Mouse (Mus musculus) MEL (cell line): Measurements from ENCODE around the gene 1700020D05Rik. TPM values are rescaled to one million over a fixed set of nuclear protein-coding genes. Genes with fewer than 3 reads are reported as not detected.

Experiments used
- DNase-seq: peaks from one replicate; pipeline ENCODE4 v3.0.0; 2011; ENCODE audit warnings: low read depth, low spot score
- H3K27ac ChIP-seq: 2 replicates; pipeline ENCODE4 v1.5.1; 2012; ENCODE audit warnings: low read depth, mild to moderate bottlenecking, control low read depth, low read length, moderate library complexity; ENCODE audit not compliant: control insufficient read depth
- H3K27me3 ChIP-seq, 2 experiments: fragments of 150-350 bp in 1 of 2; sonication (generic) in 1 of 2; 2 replicates each; pipeline ENCODE4 v1.6.1; 2012; ENCODE audit warnings: low read length in 2 of 2, mild to moderate bottlenecking in 2 of 2, improper control_type of control experiment in 1 of 2, moderate library complexity in 1 of 2; ENCODE audit not compliant: insufficient read depth in 2 of 2, control insufficient read depth in 1 of 2
- H3K36me3 ChIP-seq, 2 experiments: 2 replicates each; pipeline ENCODE4 v1.6.1; 2012 to 2014; ENCODE audit warnings: low read length in 2 of 2, improper control_type of control experiment in 1 of 2, inconsistent platforms in 1 of 2, mild to moderate bottlenecking in 1 of 2; ENCODE audit not compliant: insufficient read depth in 2 of 2, control insufficient read depth in 1 of 2
- H3K4me1 ChIP-seq, 2 experiments: fragments of 150-350 bp in 1 of 2; sonication (generic) in 1 of 2; 2 replicates each; pipeline ENCODE4 v1.6.1; 2012; ENCODE audit warnings: low read length in 2 of 2, improper control_type of control experiment in 1 of 2, mild to moderate bottlenecking in 1 of 2; ENCODE audit not compliant: insufficient read depth in 2 of 2, control insufficient read depth in 1 of 2
- H3K4me3 ChIP-seq, 2 experiments: fragments of 150-350 bp in 1 of 2; sonication (generic) in 1 of 2; 2 replicates each; pipeline ENCODE4 v1.5.1; 2012; ENCODE audit warnings: low read depth in 2 of 2, low read length in 2 of 2, mild to moderate bottlenecking in 2 of 2, moderate library complexity in 2 of 2, control low read depth in 1 of 2, improper control_type of control experiment in 1 of 2; ENCODE audit not compliant: control insufficient read depth in 1 of 2, insufficient read depth in 1 of 2
- H3K79me2 ChIP-seq: 2 replicates; pipeline ENCODE4 v1.6.1; 2012; ENCODE audit warnings: mild to moderate bottlenecking, low read length, moderate library complexity; ENCODE audit not compliant: control insufficient read depth, poor library complexity, insufficient read depth
- H3K9ac ChIP-seq: 2 replicates; pipeline ENCODE4 v1.6.1; 2012; ENCODE audit warnings: low read depth, mild to moderate bottlenecking, control low read depth, low read length, moderate library complexity; ENCODE audit not compliant: control insufficient read depth, poor library complexity, severe bottlenecking
- H3K9me3 ChIP-seq: fragments of 150-350 bp; sonication (generic); replicated peaks from 2 replicates; pipeline ENCODE4 v1.6.1; 2012; ENCODE audit warnings: mild to moderate bottlenecking, low read length, improper control_type of control experiment, moderate library complexity; ENCODE audit not compliant: insufficient read depth
- CHD2 ChIP-seq: IDR thresholded peaks from 2 replicates; pipeline ENCODE4 v1.6.1; 2011; ENCODE audit warnings: low read length, improper control_type of control experiment
- ELF1 ChIP-seq: IDR thresholded peaks from 2 replicates; pipeline ENCODE4 v1.6.1; 2014; ENCODE audit warnings: low read depth, mild to moderate bottlenecking, inconsistent platforms, low read length, improper control_type of control experiment, moderate library complexity
- GATA1 ChIP-seq: IDR thresholded peaks from 2 replicates; pipeline ENCODE4 v1.6.1; 2011; ENCODE audit warnings: low read depth, low read length, improper control_type of control experiment
- HCFC1 ChIP-seq: IDR thresholded peaks from 2 replicates; pipeline ENCODE4 v1.6.1; 2012; ENCODE audit warnings: low read depth, mild to moderate bottlenecking, inconsistent platforms, low read length, improper control_type of control experiment, moderate library complexity
- KAT2A ChIP-seq: conservative IDR thresholded peaks from 2 replicates; pipeline ENCODE4 v1.6.1; 2012; ENCODE audit warnings: low read depth, low read length, improper control_type of control experiment, inconsistent platforms
- MAFK ChIP-seq: IDR thresholded peaks from 2 replicates; pipeline ENCODE4 v1.6.1; 2011; ENCODE audit warnings: low read depth, mild to moderate bottlenecking, low read length, improper control_type of control experiment, borderline replicate concordance
- MAX ChIP-seq: IDR thresholded peaks from 2 replicates; pipeline ENCODE4 v1.6.1; 2011; ENCODE audit warnings: low read length, improper control_type of control experiment
- MAZ ChIP-seq: IDR thresholded peaks from 2 replicates; pipeline ENCODE4 v1.6.1; 2012; ENCODE audit warnings: low read depth, mild to moderate bottlenecking, inconsistent platforms, low read length, improper control_type of control experiment
- MXI1 ChIP-seq: IDR thresholded peaks from 2 replicates; pipeline ENCODE4 v1.6.1; 2011; ENCODE audit warnings: mild to moderate bottlenecking, low read depth, low read length, improper control_type of control experiment
- MYB ChIP-seq: IDR thresholded peaks from 2 replicates; pipeline ENCODE4 v1.6.1; 2011; ENCODE audit warnings: mild to moderate bottlenecking, low read depth, low read length, improper control_type of control experiment
- MYC ChIP-seq: IDR thresholded peaks from 2 replicates; pipeline ENCODE4 v1.6.1; 2011; ENCODE audit warnings: low read depth, mild to moderate bottlenecking, low read length, improper control_type of control experiment, moderate library complexity
- NELFE ChIP-seq: IDR thresholded peaks from 2 replicates; pipeline ENCODE4 v1.6.1; 2011; ENCODE audit warnings: low read depth, low read length, improper control_type of control experiment
- POLR2A ChIP-seq, 2 experiments: IDR thresholded peaks; 2 replicates each; pipeline ENCODE4 v1.6.1; 2011 to 2012; ENCODE audit warnings: low read length in 2 of 2, mild to moderate bottlenecking in 2 of 2, control low read depth in 1 of 2, improper control_type of control experiment in 1 of 2, low read depth in 1 of 2, moderate library complexity in 1 of 2; ENCODE audit not compliant: control insufficient read depth in 1 of 2, insufficient read depth in 1 of 2, poor library complexity in 1 of 2
- POLR2AphosphoS2 ChIP-seq: IDR thresholded peaks from 2 replicates; pipeline ENCODE4 v1.6.1; 2011; ENCODE audit warnings: low read length, improper control_type of control experiment
- POLR2AphosphoS5 ChIP-seq: IDR thresholded peaks from 2 replicates; pipeline ENCODE4 v1.6.1; 2012; ENCODE audit warnings: low read depth, borderline replicate concordance, mild to moderate bottlenecking, inconsistent platforms, low read length, moderate library complexity, mixed read lengths
- SIN3A ChIP-seq: IDR thresholded peaks from 2 replicates; pipeline ENCODE4 v1.6.1; 2012; ENCODE audit warnings: low read length, improper control_type of control experiment, inconsistent platforms
- TAL1 ChIP-seq: IDR thresholded peaks from 2 replicates; pipeline ENCODE4 v1.6.1; 2012; ENCODE audit warnings: mild to moderate bottlenecking, inconsistent platforms, low read length, moderate library complexity, mixed read lengths
- TBP ChIP-seq: IDR thresholded peaks from 2 replicates; pipeline ENCODE4 v1.8.0; 2011; ENCODE audit warnings: low read depth, low read length, improper control_type of control experiment
- TCF12 ChIP-seq: IDR thresholded peaks from 2 replicates; pipeline ENCODE4 v1.6.1; 2014; ENCODE audit warnings: low read depth, mild to moderate bottlenecking, inconsistent platforms, low read length, improper control_type of control experiment, moderate library complexity
- UBTF ChIP-seq: IDR thresholded peaks from 2 replicates; pipeline ENCODE4 v1.6.1; 2012; ENCODE audit warnings: low read depth, mild to moderate bottlenecking, inconsistent platforms, low read length, improper control_type of control experiment, moderate library complexity, borderline replicate concordance; ENCODE audit not compliant: insufficient read depth
- USF1 ChIP-seq: IDR thresholded peaks from 2 replicates; pipeline ENCODE4 v1.6.1; 2014; ENCODE audit warnings: low read depth, mild to moderate bottlenecking, inconsistent platforms, low read length, improper control_type of control experiment, moderate library complexity
- USF2 ChIP-seq, 2 experiments: IDR thresholded peaks; 2 replicates each; pipeline ENCODE4 v1.6.1; 2011 to 2012; ENCODE audit warnings: improper control_type of control experiment in 2 of 2, low read length in 2 of 2, borderline replicate concordance in 1 of 2, inconsistent platforms in 1 of 2, low read depth in 1 of 2, mild to moderate bottlenecking in 1 of 2; ENCODE audit not compliant: insufficient read depth in 1 of 2
- ZMIZ1 ChIP-seq: IDR thresholded peaks from 2 replicates; pipeline ENCODE4 v1.6.1; 2012; ENCODE audit warnings: low read depth, mild to moderate bottlenecking, inconsistent platforms, low read length, improper control_type of control experiment, moderate library complexity
- polyA plus RNA-seq, 2 experiments: library from polyadenylated mRNA; stranded (reverse) in 1 of 2; unstranded in 1 of 2; fragments of >175 nt in 1 of 2; fragments of >200 nt in 1 of 2; gene quantifications; 2 replicates each; pipeline versions ENCODE4 v1.2.1 to v1.2.4; 2012; ENCODE audit warnings: low replicate concordance in 2 of 2, low read depth in 1 of 2; ENCODE audit not compliant: insufficient read length in 2 of 2, insufficient read depth in 1 of 2, missing spikeins in 1 of 2
- total RNA-seq: library from RNA; depleted of rRNA; stranded (reverse); fragments of 300-350 nt; gene quantifications from 2 replicates; pipeline ENCODE4 v1.2.3, GENCODE M21; 2012

1700020D05Rik gene
- total and polyA plus RNA-seq, 3 experiments: 0.19 to 0.78 TPM; not detected in 1

GRCm38 (mm10) chr19:5461411-5461810 lies 42.2 kb downstream of the 1700020D05Rik start:
- H3K9ac ChIP-seq: peak overlapping the region; percentile 89; the same call in 1 of the 2 replicates

GRCm38 (mm10) chr19:5460465-5460911 lies 43.1 kb downstream of the 1700020D05Rik start, which contains the start of gene Fibp:
Gene Fibp (plus strand): TSS chr19:5460615.
- Histone ChIP-seq H3K79me2 (peaks cover 13% of the 10 kb centered on the region), H3K9me3 (no peaks in the 10 kb centered on the region), H3K4me1 (peaks cover 0 to 30% of the 10 kb centered on the region in 2 experiments), H3K9ac (peak within 1 kb of the TSS; percentile 89), H3K36me3 (peaks cover 0 to 5% of the 10 kb centered on the region in 2 experiments; a peak in 2 of 4 replicates), H3K27ac (peak within 1 kb of the TSS; percentile 83), H3K27me3 (no peaks in the 10 kb centered on the region), H3K4me3 (peak within 1 kb of the TSS; percentile 95 to 99)
- DNase-seq: peak; percentile 96
- TF ChIP-seq MXI1: peak; percentile 88
- TF ChIP-seq POLR2AphosphoS2: peak; percentile 93
- TF ChIP-seq MAX: no peak
- peak; percentile 25; the same call in 1 of the 2 replicates for TF ChIP-seq KAT2A
- TF ChIP-seq ZMIZ1: peak; percentile 72; the same call in 1 of the 2 replicates
- TF ChIP-seq NELFE: peak; percentile 91
- no peak for TF ChIP-seq MYB
- peak; percentile 89; the same call in 1 of the 2 replicates for TF ChIP-seq UBTF
- TF ChIP-seq ELF1: peak; percentile 93
- no peak for TF ChIP-seq MAFK
- TF ChIP-seq HCFC1: peak; percentile 91
- TF ChIP-seq TCF12: peak; percentile 76
- TF ChIP-seq POLR2A (IDR thresholded peaks at IDR 0.05; ENCODE audit: control insufficient read depth in 1 of 2, insufficient read depth in 1 of 2, low read depth in 1 of 2, low read length in 2 of 2, poor library complexity in 1 of 2): peak; percentile 89 to 96
- TF ChIP-seq TBP: peak; percentile 93
- TF ChIP-seq USF1: 0 out of 2 replicates have a peak, but pooled peaks have one; percentile 29
- TF ChIP-seq USF2 (IDR thresholded peaks at IDR 0.05; ENCODE audit: borderline replicate concordance in 1 of 2, insufficient read depth in 1 of 2, low read depth in 1 of 2, low read length in 2 of 2): no peak
- TF ChIP-seq SIN3A: peak; percentile 91
- TF ChIP-seq GATA1: no peak
- 0 out of 2 replicates have a peak, but pooled peaks have one; percentile 37 for TF ChIP-seq MYC

More at GRCm38 (mm10) chr19:5461411-5461810, 42.2 kb downstream of the 1700020D05Rik start:
- Histone ChIP-seq H3K27me3 (no peaks in the 10 kb centered on the region), H3K4me3 (peak overlapping the region; percentile 95 to 99; a peak in 2 of 4 replicates), H3K79me2 (peaks cover 11% of the 10 kb centered on the region), H3K9me3 (no peaks in the 10 kb centered on the region), H3K27ac (no peak overlapping the region), H3K36me3 (peaks cover 0 to 3% of the 10 kb centered on the region in 2 experiments; a peak in 2 of 4 replicates), H3K4me1 (peaks cover 0 to 22% of the 10 kb centered on the region in 2 experiments)
- TF ChIP-seq CHD2: no peak
- no peak for TF ChIP-seq MAZ
- TF ChIP-seq POLR2AphosphoS5: no peak
- TF ChIP-seq TAL1: no peak
- no peak for DNase-seq
